Mouse (Mus musculus): ENCODE measurements around the gene 0610010K14Rik.

GRCm38 (mm10) chr11:70227661-70228245 is 10.0 kb downstream of the 0610010K14Rik start:
- TF ChIP-seq CTCF (IDR thresholded peaks at IDR 0.05; ENCODE audit: borderline replicate concordance, control insufficient read depth, extremely low read depth, insufficient read depth, low read length, poor library complexity) = no peak
- no peak for TF ChIP-seq POLR2A (IDR thresholded peaks at IDR 0.05; ENCODE audit: control insufficient read depth, extremely low read depth, insufficient read depth, low read length, poor library complexity)

All from thymus, adult 2 months (tissue).